Mouse (Mus musculus) lung, adult 2 months (tissue): ENCODE results near the gene Ndufs2. TPM values are rescaled to one million over a fixed set of nuclear protein-coding genes. Genes with fewer than 3 reads are reported as not detected.

Experiments used
- DNase-seq: peaks from one replicate; pipeline ENCODE4 v3.0.0; 2022
- H3K4me1 ChIP-seq: fragments of 200-500 bp; 2 replicates; pipeline ENCODE4 v1.6.1; 2011; ENCODE audit warnings: low read length; ENCODE audit not compliant: control insufficient read depth, insufficient read depth
- H3K4me3 ChIP-seq: fragments of 200-500 bp; replicated peaks from 2 replicates; pipeline ENCODE3; 2011; ENCODE audit warnings: low read depth, mild to moderate bottlenecking, control low read depth, low read length; ENCODE audit errors: extremely low read depth
- CTCF ChIP-seq: fragments of 200-500 bp; IDR thresholded peaks from 2 replicates; pipeline ENCODE4 v1.5.1; 2011; ENCODE audit warnings: mild to moderate bottlenecking, low read length, control low read depth; ENCODE audit not compliant: insufficient read depth
- POLR2A ChIP-seq: fragments of 200-500 bp; IDR thresholded peaks from 2 replicates; pipeline ENCODE4 v1.6.1; 2011; ENCODE audit warnings: low read depth, mild to moderate bottlenecking, control low read depth, low read length, borderline replicate concordance; ENCODE audit errors: extremely low read depth
- WGBS: fragments of 180-500 bp; shearing (Covaris S2); methylation state at CpG from one replicate; pipeline ENCODE4 v1.1.7; 2018; 5-methylcytosine and 5-hydroxymethylcytosine counted together
- polyA plus RNA-seq: library from polyadenylated mRNA; depleted of rRNA; stranded (reverse); fragments of >200 nt; gene quantifications from 2 replicates; pipeline ENCODE4 v1.2.3, GENCODE M21; 2012

Gene Ndufs2
- polyA plus RNA-seq, 1 experiment, result 118 TPM

DNA sequence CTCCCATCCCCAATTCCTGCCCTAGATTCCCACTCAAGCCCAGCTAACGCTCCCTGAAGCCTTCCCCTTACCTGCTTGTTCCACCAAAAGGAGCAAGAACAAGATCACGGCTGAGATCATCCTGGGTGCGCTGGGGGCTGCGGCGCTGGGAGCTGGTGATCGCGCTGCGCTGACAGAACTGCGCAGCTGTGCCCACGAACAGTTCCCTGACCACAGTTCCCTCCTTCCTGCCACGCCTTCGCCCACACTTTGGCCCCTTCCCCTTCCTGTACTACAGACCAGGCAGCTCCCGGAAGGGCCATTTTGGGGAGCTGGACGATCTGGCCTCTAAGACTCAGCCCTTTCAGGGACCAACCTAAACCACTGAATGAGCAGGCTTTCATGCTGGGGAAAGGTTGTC, 17.1 kb downstream of the Ndufs2 start, which contains the start of gene Fcer1g:
Gene Fcer1g (minus strand): TSS at position 240 of the 400 bp plus-strand sequence.
- H3K4me1 ChIP-seq, result peaks cover 4% of the 10 kb centered on the region; the same call in 1 of the 2 replicates
- TF ChIP-seq POLR2A, result peak; percentile 43; the same call in 1 of the 2 replicates
- TF ChIP-seq CTCF, result no peak
- no peak for DNase-seq
- H3K4me3 ChIP-seq, result peak within 1 kb of the TSS; percentile 49
- 71% methylated on average over 14 of the region's 14 CpGs for WGBS

DNA sequence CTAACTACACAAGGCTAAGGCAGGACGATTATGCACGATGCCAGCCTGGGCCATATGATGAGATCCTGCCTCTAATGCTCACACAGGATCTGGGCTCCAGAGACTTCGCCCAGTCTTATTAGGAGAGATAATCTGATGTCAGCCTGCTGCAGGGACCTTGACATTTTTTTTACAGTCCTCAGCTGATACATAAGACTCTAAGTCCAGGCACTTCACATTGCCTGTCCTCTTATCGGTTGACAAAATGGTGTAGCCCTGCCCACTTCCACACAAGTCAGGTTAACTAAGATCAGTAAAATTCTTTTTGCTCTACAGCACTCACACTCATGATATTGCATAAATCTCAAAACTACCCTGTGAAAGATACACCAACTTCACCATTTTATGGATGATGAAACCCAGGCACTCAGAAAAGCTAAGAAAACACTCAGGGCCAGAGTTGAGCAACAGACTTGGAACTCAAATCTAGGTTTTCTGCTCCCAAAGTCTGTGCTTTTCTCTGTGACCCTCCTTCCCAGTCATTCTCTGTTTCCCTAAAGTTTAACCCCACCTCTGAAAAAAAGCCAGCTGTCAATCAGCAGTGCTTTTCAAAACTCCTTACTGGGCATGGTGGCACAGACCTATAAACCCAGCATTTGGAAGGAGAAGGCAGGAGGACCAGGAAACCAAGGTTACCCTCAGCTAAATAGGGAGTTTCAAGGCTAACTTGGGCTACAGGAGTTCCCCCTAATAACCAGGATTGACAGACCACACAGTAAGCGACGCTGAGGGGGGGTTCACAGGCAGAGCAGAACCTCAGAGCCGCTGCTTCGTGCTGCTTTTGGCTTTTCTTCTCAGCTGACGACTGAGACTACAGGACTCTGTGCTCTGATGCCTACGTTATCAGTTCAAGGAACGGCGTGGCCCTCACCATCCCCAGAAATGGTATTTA, 18.1 kb downstream of the Ndufs2 start:
- no peak for TF ChIP-seq POLR2A
- TF ChIP-seq CTCF, result no peak
- Histone ChIP-seq H3K4me1 (peaks cover 4% of the 10 kb centered on the region; the same call in 1 of the 2 replicates), H3K4me3 (peak overlapping the region; percentile 49)
- WGBS, result 66% methylated on average over 12 of the region's 12 CpGs
- DNase-seq, result no peak

DNA sequence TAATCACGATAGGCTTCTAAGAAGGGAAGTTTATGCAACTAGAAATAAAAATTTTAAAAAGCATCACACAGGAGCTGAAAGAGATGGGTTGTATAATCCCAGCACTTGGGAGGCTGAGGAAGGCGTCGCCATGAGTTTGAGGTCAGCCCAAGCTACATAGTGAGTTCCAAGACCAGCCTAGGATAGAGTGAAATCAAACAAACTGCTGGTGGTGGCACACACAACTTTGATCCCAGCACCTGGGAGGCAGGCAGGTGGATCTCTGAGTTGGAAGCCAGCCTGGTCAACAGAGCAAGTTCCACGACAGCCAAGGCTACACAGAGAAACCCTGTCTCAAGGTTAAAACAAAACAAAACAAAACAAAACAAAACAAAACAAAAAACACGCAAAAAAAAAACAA, 18.8 kb downstream of the Ndufs2 start:
- H3K4me3 ChIP-seq, result no peak overlapping the region
- TF ChIP-seq CTCF (no peak), POLR2A (no peak)
- DNase-seq, result no peak
- 67% methylated on average over 5 of the region's 5 CpGs for WGBS
- peaks cover 4% of the 10 kb centered on the region; the same call in 1 of the 2 replicates for H3K4me1 ChIP-seq

DNA sequence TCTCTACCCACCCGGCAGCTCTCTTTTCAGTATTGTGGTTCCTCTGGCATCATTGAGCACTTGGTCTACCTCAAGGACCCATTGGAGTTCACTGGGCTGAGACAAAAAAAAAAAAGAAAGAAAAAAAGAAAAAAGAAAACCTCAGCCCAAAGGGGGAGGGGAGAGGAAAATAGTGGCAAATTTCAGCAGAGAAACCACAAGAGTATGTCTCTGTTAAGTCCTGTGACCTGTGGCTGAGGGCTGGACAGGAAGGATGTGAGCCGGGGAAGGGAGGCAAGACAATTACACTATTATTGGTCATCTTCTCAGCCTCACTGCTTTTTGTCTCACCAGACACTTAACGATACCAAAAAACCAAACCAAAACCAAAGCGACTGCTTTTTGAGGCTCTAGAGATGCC, 19.3 kb downstream of the Ndufs2 start:
- no peak for TF ChIP-seq POLR2A

DNA sequence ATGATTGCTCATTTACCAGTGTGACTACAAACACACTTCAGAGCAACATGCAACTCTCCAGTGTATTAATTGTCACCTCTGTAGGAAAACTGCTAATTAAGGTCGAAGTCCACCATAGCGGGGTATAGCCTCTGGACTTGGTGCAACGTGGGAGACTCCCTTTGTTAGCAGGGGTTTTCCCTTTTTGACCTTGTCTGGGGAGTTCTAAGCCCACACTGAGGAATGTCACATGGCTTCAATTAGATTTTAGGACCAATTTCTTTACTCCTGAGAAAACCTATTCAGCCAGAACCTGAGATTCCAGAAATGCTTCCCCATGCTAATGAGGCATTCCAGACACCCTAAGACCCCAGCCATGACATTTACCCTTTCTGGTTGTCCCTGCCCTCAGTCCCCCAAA, 21.0 kb downstream of the Ndufs2 start:
- DNase-seq, result no peak
- 86% methylated on average over 3 of the region's 3 CpGs for WGBS
- H3K4me1 ChIP-seq, result peaks cover 4% of the 10 kb centered on the region; the same call in 1 of the 2 replicates
- TF ChIP-seq CTCF (no peak), POLR2A (no peak)
- H3K4me3 ChIP-seq, result no peak overlapping the region

More for the DNA sequence above, 19.3 kb downstream of the Ndufs2 start:
- no peak overlapping the region for H3K4me3 ChIP-seq
- DNase-seq, result no peak
- peaks cover 4% of the 10 kb centered on the region; the same call in 1 of the 2 replicates for H3K4me1 ChIP-seq
- 43% methylated on average over 4 of the region's 4 CpGs for WGBS

DNA sequence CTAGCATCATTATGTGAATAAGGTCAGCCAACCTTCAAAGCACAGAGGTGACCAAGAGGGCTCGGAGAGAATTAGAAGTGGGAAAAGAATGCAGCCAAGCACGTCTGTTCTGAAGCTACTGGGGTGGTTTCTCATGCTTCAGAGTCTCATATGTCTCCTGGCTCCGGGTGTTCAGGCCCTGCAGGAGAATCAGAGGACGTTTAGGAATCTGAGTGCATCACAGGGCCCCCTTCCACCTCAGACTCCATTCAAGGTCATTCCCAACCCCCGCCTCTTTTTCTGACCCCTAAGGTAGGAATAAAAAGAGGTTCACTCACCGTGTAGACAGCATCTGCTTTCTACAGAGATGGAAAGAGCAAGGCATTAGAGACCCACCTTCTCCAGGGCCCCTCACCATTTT, 21.4 kb downstream of the Ndufs2 start:
- no peak overlapping the region for H3K4me3 ChIP-seq
- no peak for DNase-seq
- TF ChIP-seq CTCF (no peak), POLR2A (no peak)
- 61% methylated on average over 6 of the region's 6 CpGs for WGBS
- peaks cover 4% of the 10 kb centered on the region; the same call in 1 of the 2 replicates for H3K4me1 ChIP-seq

DNA sequence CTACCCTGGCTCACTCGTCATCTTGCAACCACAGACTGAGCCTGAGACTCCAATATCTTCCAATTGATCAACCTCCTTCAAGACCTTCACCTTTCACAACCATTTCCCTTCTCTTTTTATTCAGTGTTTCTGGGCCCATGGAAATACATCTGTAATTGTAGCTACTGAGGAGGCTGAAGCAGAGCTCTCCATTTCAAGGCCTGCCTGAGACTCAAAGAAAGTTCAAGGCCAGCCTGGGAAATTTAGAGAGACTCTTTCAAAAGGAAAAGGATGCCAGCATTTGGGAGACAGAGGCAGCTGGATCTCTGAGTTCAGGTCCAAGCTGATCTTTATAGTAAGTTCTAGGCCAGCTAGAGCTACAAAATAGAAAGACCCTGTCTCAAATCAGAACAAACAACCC, 23.3 kb downstream of the Ndufs2 start:
- WGBS, result 95% methylated on average over 1 of the region's 1 CpGs
- no peak overlapping the region for H3K4me3 ChIP-seq
- DNase-seq, result no peak
- no peaks in the 10 kb centered on the region for H3K4me1 ChIP-seq
- TF ChIP-seq CTCF (no peak), POLR2A (no peak)

DNA sequence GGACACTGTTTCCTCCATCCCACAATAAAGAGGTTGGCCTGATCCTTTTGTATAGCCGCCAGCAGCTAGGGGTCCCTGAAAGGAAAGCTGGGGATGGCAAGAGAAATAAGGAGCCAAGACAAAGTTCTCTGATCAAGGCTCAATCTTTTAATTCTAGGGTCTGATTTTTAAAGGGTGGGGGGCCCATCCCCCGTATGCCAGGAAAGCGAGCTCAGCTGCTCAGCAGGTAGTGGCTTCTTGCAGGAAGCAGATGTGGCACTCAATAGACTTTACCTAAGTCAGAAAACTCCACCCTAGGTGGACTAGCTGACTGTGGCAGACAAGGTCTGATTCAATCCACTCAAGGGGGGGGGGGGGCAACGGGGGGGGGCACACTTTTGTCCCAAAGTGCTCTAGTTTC, 24.4 kb downstream of the Ndufs2 start:
- WGBS, result 68% methylated on average over 4 of the region's 4 CpGs
- Histone ChIP-seq H3K4me1 (no peaks in the 10 kb centered on the region; the same call in 1 of the 2 replicates), H3K4me3 (no peak overlapping the region)
- TF ChIP-seq CTCF (no peak), POLR2A (no peak)
- no peak for DNase-seq

DNA sequence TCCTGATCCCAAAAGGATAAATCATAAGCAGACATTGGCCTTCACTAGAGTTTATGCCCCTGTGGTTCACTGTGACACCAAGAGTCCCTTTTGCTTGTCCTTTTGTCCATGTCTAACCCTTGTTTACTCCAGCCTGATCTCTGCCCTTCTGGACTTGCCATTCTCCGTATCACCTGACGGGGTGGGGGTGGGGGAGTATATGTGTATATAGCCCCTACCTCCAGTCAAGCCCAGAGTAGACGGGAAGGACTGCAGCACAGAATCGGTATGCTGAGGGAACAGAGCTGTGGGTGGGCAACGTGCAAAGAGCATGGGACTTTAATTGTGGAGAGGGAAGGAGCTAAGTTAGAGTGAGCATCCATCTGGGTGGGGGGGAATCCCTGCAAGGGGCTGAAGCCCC, 26.3 kb downstream of the Ndufs2 start, which contains the start of gene Apoa2:
Gene Apoa2 (plus strand): TSS at position 198 of the 400 bp plus-strand sequence.
- Histone ChIP-seq H3K4me1 (peaks cover 9% of the 10 kb centered on the region), H3K4me3 (no peak within 1 kb of the TSS)
- no peak for DNase-seq
- no peak for TF ChIP-seq POLR2A
- TF ChIP-seq CTCF, result no peak
- WGBS, result 86% methylated on average over 5 of the region's 5 CpGs

DNA sequence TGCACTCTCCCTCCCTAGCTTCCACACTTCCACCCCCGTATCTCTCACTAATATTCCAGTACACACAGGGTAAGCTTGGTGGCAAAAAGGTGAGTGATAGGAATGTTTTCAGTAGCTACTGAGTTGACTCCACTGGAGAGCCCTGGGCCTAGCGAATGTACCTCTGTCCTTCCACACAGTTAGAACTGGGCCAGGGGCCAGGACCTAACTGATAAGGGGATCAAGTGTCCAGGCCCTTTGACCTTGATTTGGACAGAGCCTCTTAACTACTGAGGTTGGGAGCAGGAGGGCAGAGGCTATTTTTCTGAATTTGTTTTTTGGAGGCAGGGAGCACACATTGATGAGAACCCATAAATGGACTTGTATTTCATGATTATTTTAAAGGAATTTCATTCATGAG, 27.4 kb downstream of the Ndufs2 start:
- peak; percentile 49 for DNase-seq
- no peak for TF ChIP-seq POLR2A
- TF ChIP-seq CTCF, result no peak
- H3K4me1 ChIP-seq, result peaks cover 9% of the 10 kb centered on the region
- no peak overlapping the region for H3K4me3 ChIP-seq
- WGBS, result 63% methylated on average over 2 of the region's 2 CpGs
